Mouse (Mus musculus) heart, postnatal 0 days (tissue): Measurements from ENCODE around the gene Adh4.

Experiments used
- CTCF ChIP-seq: IDR thresholded peaks from 2 replicates; pipeline ENCODE4 v1.5.1; 2016; ENCODE audit warnings: antibody characterized with exemption, control low read depth, low read depth
- EP300 ChIP-seq: IDR thresholded peaks from 2 replicates; pipeline ENCODE4 v1.6.1; 2016; ENCODE audit warnings: antibody characterized with exemption, low read depth

GRCm38 (mm10) chr3:138479489-138479888 is 64.2 kb downstream of the Adh4 start:
- TF ChIP-seq CTCF: no peak
- TF ChIP-seq EP300: no peak
